Mouse (Mus musculus) megakaryocyte progenitor cell, adult 5-6 weeks (primary cell): ENCODE results near the gene Nktr. TPM values are rescaled to one million over a fixed set of nuclear protein-coding genes. Genes with fewer than 3 reads are reported as not detected.

ENCODE experiments used
- ATAC-seq: replicated peaks from 2 replicates; pipeline ENCODE4 v1.8.0; 2016; ENCODE audit warnings: mild to moderate bottlenecking, moderate TSS enrichment, inconsistent platforms; ENCODE audit not compliant: poor library complexity
- total RNA-seq, 2 experiments: library from RNA; stranded (forward) in 1 of 2; stranded (reverse) in 1 of 2; fragments of 157-497, 149-512 nt in 1 of 2; fragments of 200-1000 nt in 1 of 2; gene quantifications; 2 replicates each; pipeline versions ENCODE4 v1.2.3 to v1.2.4; 2015 to 2017

The Nktr gene
- total RNA-seq, 2 experiments from 2014 or later = 100.0 to 140 TPM

- no peak for ATAC-seq
Observed at GRCm38 (mm10) chr9:121798887-121799520, 80.0 kb downstream of the Nktr start.

- ATAC-seq = peak; percentile 51
Observed at GRCm38 (mm10) chr9:121802747-121803146, 83.8 kb downstream of the Nktr start.

Other genes with a start within 250 kb of the Nktr start
- not detected in 2 replicates for gene Cck, start 223.5 kb upstream of the Nktr start, total RNA-seq (2015)
- not detected in 2 replicates for gene Cck, start 223.5 kb upstream of the Nktr start, total RNA-seq (2017)
- gene Lyzl4, start 77.1 kb upstream of the Nktr start, total RNA-seq (2015) = not detected in 2 replicates
- gene Lyzl4, start 77.1 kb upstream of the Nktr start, total RNA-seq (2017) = not detected in 2 replicates
- gene Vipr1, start 76.5 kb upstream of the Nktr start, total RNA-seq (2015) = not detected in 2 replicates
- gene Vipr1, start 76.5 kb upstream of the Nktr start, total RNA-seq (2017) = 0.12 and 0.41 TPM in 2 replicates
- 11.1 and 11.5 TPM in 2 replicates for gene Sec22c, start 13.7 kb upstream of the Nktr start, total RNA-seq (2015)
- gene Sec22c, start 13.7 kb upstream of the Nktr start, total RNA-seq (2017) = 6.6 and 12.0 TPM in 2 replicates
- 43.7 and 71.4 TPM in 2 replicates for gene Ss18l2, start 8.8 kb upstream of the Nktr start, total RNA-seq (2015)
- gene Ss18l2, start 8.8 kb upstream of the Nktr start, total RNA-seq (2017) = 39.8 and 59.3 TPM in 2 replicates
- 0.05 and 0.62 TPM in 2 replicates for gene Zfp651, start 40.2 kb downstream of the Nktr start, total RNA-seq (2015)
- 0.24 TPM in 1 of 2 replicates, not detected in the other for gene Zfp651, start 40.2 kb downstream of the Nktr start, total RNA-seq (2017)
- not detected in 2 replicates for gene Klhl40, start 58.4 kb downstream of the Nktr start, total RNA-seq (2015)
- gene Klhl40, start 58.4 kb downstream of the Nktr start, total RNA-seq (2017) = 0.17 TPM in 1 of 2 replicates, not detected in the other
- gene Hhatl, start 73.3 kb downstream of the Nktr start, total RNA-seq (2015) = not detected in 2 replicates
- not detected in 2 replicates for gene Hhatl, start 73.3 kb downstream of the Nktr start, total RNA-seq (2017)
- gene Ccdc13, start 120.3 kb downstream of the Nktr start, total RNA-seq (2015) = 0.42 TPM in 1 of 2 replicates, not detected in the other
- not detected in 2 replicates for gene Ccdc13, start 120.3 kb downstream of the Nktr start, total RNA-seq (2017)
- gene Higd1a, start 139.2 kb downstream of the Nktr start, total RNA-seq (2015) = 89.9 and 101 TPM in 2 replicates
- 14.1 and 21.7 TPM in 2 replicates for gene Higd1a, start 139.2 kb downstream of the Nktr start, total RNA-seq (2017)
- not detected in 2 replicates for gene Ackr2, start 179.2 kb downstream of the Nktr start, total RNA-seq (2015)
- not detected in 2 replicates for gene Ackr2, start 179.2 kb downstream of the Nktr start, total RNA-seq (2017)
- not detected in 2 replicates for gene Cyp8b1, start 197.1 kb downstream of the Nktr start, total RNA-seq (2015)
- gene Cyp8b1, start 197.1 kb downstream of the Nktr start, total RNA-seq (2017) = not detected in 2 replicates
- gene Fam198a, start 231.8 kb downstream of the Nktr start, total RNA-seq (2015) = 0.25 TPM in 1 of 2 replicates, not detected in the other
- 0.17 and 0.30 TPM in 2 replicates for gene Fam198a, start 231.8 kb downstream of the Nktr start, total RNA-seq (2017)